Mouse (Mus musculus) forebrain, embryonic 14.5 days (tissue): ENCODE measurements around the gene Stxbp4. TPM values are rescaled to one million over a fixed set of nuclear protein-coding genes. Genes with fewer than 3 reads are reported as not detected.

ENCODE experiments used
- ATAC-seq: fragments of 200-750 bp; cut with Nextera tagmentation; 2 replicates; pipeline ENCODE4 v1.8.0; 2017; ENCODE audit warnings: mild to moderate bottlenecking, moderate library complexity
- DNase-seq: peaks from one replicate; pipeline ENCODE4 v3.0.0-alpha.2; 2015; ENCODE audit warnings: low spot score
- H3K27ac ChIP-seq: fragments of 300-500 bp; sonication (generic); 2 replicates; pipeline ENCODE4 v1.5.1; 2014; ENCODE audit warnings: low read depth, mild to moderate bottlenecking, control low read depth, low read length, moderate library complexity
- H3K27me3 ChIP-seq: fragments of 300-500 bp; sonication (generic); replicated peaks from 2 replicates; pipeline ENCODE4 v1.6.1; 2014; ENCODE audit warnings: low read length, control low read depth, mixed read lengths; ENCODE audit not compliant: control insufficient read depth, insufficient read depth
- H3K36me3 ChIP-seq: fragments of 300-500 bp; sonication (generic); 2 replicates; pipeline ENCODE4 v1.6.1; 2014; ENCODE audit warnings: low read length, control low read depth; ENCODE audit not compliant: control insufficient read depth, insufficient read depth
- H3K4me1 ChIP-seq: fragments of 300-500 bp; sonication (generic); 2 replicates; pipeline ENCODE4 v1.6.1; 2014; ENCODE audit warnings: antibody characterized with exemption, low read length, control low read depth; ENCODE audit not compliant: control insufficient read depth, insufficient read depth
- H3K4me2 ChIP-seq: fragments of 300-500 bp; sonication (generic); 2 replicates; pipeline ENCODE4 v1.6.1; 2014; ENCODE audit warnings: mild to moderate bottlenecking, control low read depth, low read length
- H3K4me3 ChIP-seq: fragments of 300-500 bp; sonication (generic); 2 replicates; pipeline ENCODE4 v1.5.1; 2014; ENCODE audit warnings: low read depth, low read length, control low read depth
- H3K9ac ChIP-seq: fragments of 300-500 bp; sonication (generic); 2 replicates; pipeline ENCODE4 v1.6.1; 2014; ENCODE audit warnings: mild to moderate bottlenecking, low read length, control low read depth, moderate library complexity
- H3K9me3 ChIP-seq: fragments of 300-500 bp; sonication (generic); replicated peaks from 2 replicates; pipeline ENCODE4 v1.6.1; 2016; ENCODE audit warnings: low read length, control low read depth, mixed read lengths; ENCODE audit not compliant: control insufficient read depth
- WGBS: fragments of 180-500 bp; shearing (Covaris S2); extraction: QIAGEN DNeasy Blood & Tissue Kit; methylation state at CpG from one replicate; pipeline ENCODE4 v1.1.7; 2014; 5-methylcytosine and 5-hydroxymethylcytosine counted together
- polyA plus RNA-seq: library from polyadenylated mRNA; unstranded; fragments of >200 nt; fragmentation: Nextera tagmentation; extraction: Ambion mirVana; gene quantifications from 2 replicates; pipeline ENCODE4 v1.2.1, GENCODE M21; 2014

The Stxbp4 gene
- polyA plus RNA-seq, 1 experiment from 2014 or later, result 14.7 TPM

- peak; percentile 5; the same call in 1 of the 2 replicates for ATAC-seq
- no peak for DNase-seq
- Histone ChIP-seq H3K9me3 (no peaks in the 10 kb centered on the region), H3K9ac (no peak overlapping the region), H3K4me2 (no peak overlapping the region), H3K36me3 (no peaks in the 10 kb centered on the region), H3K4me3 (no peak overlapping the region), H3K27me3 (no peaks in the 10 kb centered on the region), H3K27ac (no peak overlapping the region), H3K4me1 (peaks cover 17% of the 10 kb centered on the region)
- 61% methylated on average over 3 of the region's 3 CpGs for WGBS
These were observed 25.2 kb upstream of the Stxbp4 start for GRCm38 (mm10) chr11:90663052-90663451.

GRCm38 (mm10) chr11:90660662-90661061, 22.8 kb upstream of the Stxbp4 start:
- H3K36me3 ChIP-seq, result peaks cover 4% of the 10 kb centered on the region; the same call in 1 of the 2 replicates
- H3K9ac ChIP-seq, result no peak overlapping the region
- ATAC-seq (no peak), DNase-seq (no peak)
- no peaks in the 10 kb centered on the region for H3K27me3 ChIP-seq
- no peak overlapping the region for H3K4me3 ChIP-seq
- 88% methylated on average over 4 of the region's 4 CpGs for WGBS
- no peak overlapping the region for H3K4me2 ChIP-seq
- H3K9me3 ChIP-seq, result no peaks in the 10 kb centered on the region
- H3K4me1 ChIP-seq, result peaks cover 17% of the 10 kb centered on the region
- H3K27ac ChIP-seq, result no peak overlapping the region

- peaks cover 7% of the 10 kb centered on the region; the same call in 1 of the 2 replicates for H3K36me3 ChIP-seq
- no peak overlapping the region for H3K4me3 ChIP-seq
- H3K4me1 ChIP-seq, result no peaks in the 10 kb centered on the region
- H3K27ac ChIP-seq, result no peak overlapping the region
- ATAC-seq (no peak), DNase-seq (no peak)
- H3K27me3 ChIP-seq, result no peaks in the 10 kb centered on the region
- 93% methylated on average over 12 of the region's 12 CpGs for WGBS
- no peak overlapping the region for H3K4me2 ChIP-seq
- no peaks in the 10 kb centered on the region for H3K9me3 ChIP-seq
- no peak overlapping the region for H3K9ac ChIP-seq
These were observed 19.6 kb upstream of the Stxbp4 start for GRCm38 (mm10) chr11:90657527-90657926.

- 89% methylated on average over 4 of the region's 4 CpGs for WGBS
- H3K27me3 ChIP-seq, result no peaks in the 10 kb centered on the region
These were observed 14.7 kb upstream of the Stxbp4 start for GRCm38 (mm10) chr11:90652603-90653002.

GRCm38 (mm10) chr11:90650231-90650885, 12.5 kb upstream of the Stxbp4 start:
- no peak for DNase-seq
- Histone ChIP-seq H3K27me3 (no peaks in the 10 kb centered on the region), H3K4me2 (no peak overlapping the region), H3K36me3 (peaks cover 37% of the 10 kb centered on the region), H3K9ac (no peak overlapping the region), H3K27ac (no peak overlapping the region), H3K9me3 (no peaks in the 10 kb centered on the region), H3K4me1 (no peaks in the 10 kb centered on the region), H3K4me3 (no peak overlapping the region)
- 80% methylated on average over 9 of the region's 9 CpGs for WGBS
- no peak for ATAC-seq

More at GRCm38 (mm10) chr11:90652603-90653002, 14.7 kb upstream of the Stxbp4 start:
- DNase-seq (no peak), ATAC-seq (no peak)
- Histone ChIP-seq H3K9me3 (no peaks in the 10 kb centered on the region), H3K4me2 (no peak overlapping the region), H3K9ac (no peak overlapping the region), H3K27ac (no peak overlapping the region), H3K4me3 (no peak overlapping the region), H3K36me3 (peaks cover 28% of the 10 kb centered on the region), H3K4me1 (no peaks in the 10 kb centered on the region)

- WGBS, result 88% methylated on average over 6 of the region's 6 CpGs
- peaks cover 43% of the 10 kb centered on the region for H3K36me3 ChIP-seq
- no peak for ATAC-seq
These were observed 11.9 kb upstream of the Stxbp4 start for GRCm38 (mm10) chr11:90649777-90650176.

GRCm38 (mm10) chr11:90638312-90638830, 487 bp upstream of the Stxbp4 start:
- no peaks in the 10 kb centered on the region for H3K27me3 ChIP-seq
- DNase-seq (peak; percentile 55), ATAC-seq (no peak; the same call in 1 of the 2 replicates)
- H3K36me3 ChIP-seq, result 0 out of 2 replicates have a peak, but pooled peaks cover 6% of the 10 kb centered on the region
- peak overlapping the region; percentile 86 for H3K27ac ChIP-seq
- H3K9ac ChIP-seq, result peak overlapping the region; percentile 97
- 0% methylated on average over 32 of the region's 54 CpGs for WGBS
- peak overlapping the region; percentile 93 for H3K4me3 ChIP-seq
- no peaks in the 10 kb centered on the region for H3K9me3 ChIP-seq
- H3K4me1 ChIP-seq, result peaks cover 6% of the 10 kb centered on the region; the same call in 1 of the 2 replicates
- peak overlapping the region; percentile 53 for H3K4me2 ChIP-seq

More at GRCm38 (mm10) chr11:90649777-90650176, 11.9 kb upstream of the Stxbp4 start:
- no peak for DNase-seq
- H3K4me2 ChIP-seq, result no peak overlapping the region
- no peak overlapping the region for H3K27ac ChIP-seq
- no peaks in the 10 kb centered on the region for H3K4me1 ChIP-seq
- no peak overlapping the region for H3K4me3 ChIP-seq
- no peak overlapping the region for H3K9ac ChIP-seq
- no peaks in the 10 kb centered on the region for H3K27me3 ChIP-seq
- no peaks in the 10 kb centered on the region for H3K9me3 ChIP-seq

GRCm38 (mm10) chr11:90634661-90635060, 3.2 kb downstream of the Stxbp4 start:
- DNase-seq, result no peak
- H3K9me3 ChIP-seq, result no peaks in the 10 kb centered on the region
- H3K27ac ChIP-seq, result no peak overlapping the region
- H3K36me3 ChIP-seq, result no peaks in the 10 kb centered on the region
- H3K4me1 ChIP-seq, result peaks cover 5% of the 10 kb centered on the region; the same call in 1 of the 2 replicates
- no peak overlapping the region for H3K4me3 ChIP-seq
- 84% methylated on average over 3 of the region's 3 CpGs for WGBS
- no peak overlapping the region for H3K9ac ChIP-seq
- H3K27me3 ChIP-seq, result no peaks in the 10 kb centered on the region
- no peak overlapping the region for H3K4me2 ChIP-seq
- ATAC-seq, result no peak

- Histone ChIP-seq H3K9me3 (no peaks in the 10 kb centered on the region), H3K27me3 (no peaks in the 10 kb centered on the region), H3K9ac (no peak overlapping the region), H3K4me3 (no peak overlapping the region), H3K27ac (no peak overlapping the region), H3K4me2 (no peak overlapping the region), H3K4me1 (no peaks in the 10 kb centered on the region), H3K36me3 (no peaks in the 10 kb centered on the region)
- no peak for DNase-seq
- ATAC-seq, result no peak
- 86% methylated on average over 2 of the region's 2 CpGs for WGBS
These were observed 5.4 kb downstream of the Stxbp4 start for GRCm38 (mm10) chr11:90632480-90632879.
